Mouse (Mus musculus): ENCODE results near the gene Olfr107.

The Olfr107 gene

GRCm38 (mm10) chr17:37398926-37399325, at the start of gene Olfr107:
TSS of gene Olfr107 (plus strand) at chr17:37399226.
- DNase-seq (ENCODE audit: low spot score in 2 of 2): no peak

GRCm38 (mm10) chr17:37359282-37359681, 39.7 kb upstream of the Olfr107 start, which contains the start of gene Olfr104-ps:
TSS of gene Olfr104-ps (plus strand) at chr17:37359582.
- no peak for DNase-seq (ENCODE audit: low spot score in 2 of 2)

GRCm38 (mm10) chr17:37378733-37379132, 20.3 kb upstream of the Olfr107 start, which contains the start of gene Olfr105-ps:
TSS of gene Olfr105-ps (plus strand) at chr17:37379033.
- no peak for DNase-seq (ENCODE audit: low spot score in 2 of 2)

GRCm38 (mm10) chr17:37390093-37390492, 8.9 kb upstream of the Olfr107 start, which contains the start of gene Olfr106-ps:
TSS of gene Olfr106-ps (plus strand) at chr17:37390393.
- DNase-seq (ENCODE audit: low spot score in 2 of 2): no peak

GRCm38 (mm10) chr17:37413380-37413779, 14.4 kb downstream of the Olfr107 start:
- no peak for DNase-seq (ENCODE audit: low spot score in 2 of 2)

GRCm38 (mm10) chr17:37445180-37445579, 46.2 kb downstream of the Olfr107 start, which contains the start of gene Olfr108:
TSS of gene Olfr108 (plus strand) at chr17:37445480.
- DNase-seq (ENCODE audit: low spot score in 2 of 2): no peak
